Mouse (Mus musculus): ENCODE results near the gene D930007J09Rik.

GRCm38 (mm10) chr13:32825546-32825945 lies 22.9 kb upstream of the D930007J09Rik start:
- no peak for TF ChIP-seq POLR2A (IDR thresholded peaks at IDR 0.05; ENCODE audit: insufficient read length, low read depth)
- TF ChIP-seq POLR2AphosphoS2 (IDR thresholded peaks at IDR 0.05; ENCODE audit: insufficient read length, low read depth) = no peak
- TF ChIP-seq MAX (IDR thresholded peaks at IDR 0.05; ENCODE audit: low read depth) = no peak
- TF ChIP-seq USF1 (IDR thresholded peaks at IDR 0.05; ENCODE audit: low read depth) = no peak

All from myocyte (in vitro differentiated cells).